Mouse (Mus musculus) spleen, adult 2 months (tissue): ENCODE measurements around the gene Ctu2. TPM values are rescaled to one million over a fixed set of nuclear protein-coding genes. Genes with fewer than 3 reads are reported as not detected.
A peak's percentile ranks its signal among the peaks of the same experiment; 100 is the strongest.

Experiments
- DNase-seq, 2 experiments: peaks; one replicate each; pipeline versions ENCODE4 v3.0.0 to v3.0.0-alpha.2; 2012 to 2021; ENCODE audit warnings: low spot score in 2 of 2, low read depth in 1 of 2
- H3K27ac ChIP-seq: fragments of 200-500 bp; 2 replicates; pipeline ENCODE4 v1.5.1; 2012; ENCODE audit warnings: low read length, inconsistent platforms; ENCODE audit not compliant: insufficient read depth
- H3K27me3 ChIP-seq: fragments of 200-500 bp; 2 replicates; pipeline ENCODE4 v1.6.1; 2012; ENCODE audit warnings: mild to moderate bottlenecking, moderate library complexity, low read length, inconsistent platforms; ENCODE audit not compliant: control insufficient read depth, insufficient read depth
- H3K36me3 ChIP-seq: fragments of 200-500 bp; 2 replicates; pipeline ENCODE4 v1.6.1; 2012; ENCODE audit warnings: mild to moderate bottlenecking, low read length, inconsistent platforms; ENCODE audit not compliant: control insufficient read depth, insufficient read depth
- H3K4me1 ChIP-seq: fragments of 200-500 bp; 2 replicates; pipeline ENCODE4 v1.6.1; 2011; ENCODE audit warnings: inconsistent platforms; ENCODE audit not compliant: control insufficient read depth, insufficient read depth, insufficient read length
- H3K4me3 ChIP-seq: fragments of 200-500 bp; 2 replicates; pipeline ENCODE4 v1.5.1; 2011; ENCODE audit warnings: mild to moderate bottlenecking, inconsistent platforms; ENCODE audit not compliant: insufficient read depth, insufficient read length; ENCODE audit errors: extremely low read depth
- CTCF ChIP-seq: fragments of 200-500 bp; IDR thresholded peaks from 2 replicates; pipeline ENCODE4 v1.5.1; 2011; ENCODE audit warnings: mild to moderate bottlenecking, inconsistent platforms; ENCODE audit not compliant: insufficient read depth, insufficient read length, insufficient replicate concordance; ENCODE audit errors: extremely low read depth
- POLR2A ChIP-seq: fragments of 200-500 bp; IDR thresholded peaks from 2 replicates; pipeline ENCODE4 v1.6.1; 2011; ENCODE audit warnings: low read depth, low read length, inconsistent platforms
- WGBS: fragments of 180-500 bp; shearing (Covaris S2); methylation state at CpG from one replicate; pipeline ENCODE4 v1.1.7; 2018; 5-methylcytosine and 5-hydroxymethylcytosine counted together
- polyA plus RNA-seq: library from polyadenylated mRNA; depleted of rRNA; stranded (reverse); fragments of >200 nt; gene quantifications from 2 replicates; pipeline ENCODE4 v1.2.3, GENCODE M21; 2012

The Ctu2 gene
- polyA plus RNA-seq, 1 experiment = 40.8 TPM

DNA sequence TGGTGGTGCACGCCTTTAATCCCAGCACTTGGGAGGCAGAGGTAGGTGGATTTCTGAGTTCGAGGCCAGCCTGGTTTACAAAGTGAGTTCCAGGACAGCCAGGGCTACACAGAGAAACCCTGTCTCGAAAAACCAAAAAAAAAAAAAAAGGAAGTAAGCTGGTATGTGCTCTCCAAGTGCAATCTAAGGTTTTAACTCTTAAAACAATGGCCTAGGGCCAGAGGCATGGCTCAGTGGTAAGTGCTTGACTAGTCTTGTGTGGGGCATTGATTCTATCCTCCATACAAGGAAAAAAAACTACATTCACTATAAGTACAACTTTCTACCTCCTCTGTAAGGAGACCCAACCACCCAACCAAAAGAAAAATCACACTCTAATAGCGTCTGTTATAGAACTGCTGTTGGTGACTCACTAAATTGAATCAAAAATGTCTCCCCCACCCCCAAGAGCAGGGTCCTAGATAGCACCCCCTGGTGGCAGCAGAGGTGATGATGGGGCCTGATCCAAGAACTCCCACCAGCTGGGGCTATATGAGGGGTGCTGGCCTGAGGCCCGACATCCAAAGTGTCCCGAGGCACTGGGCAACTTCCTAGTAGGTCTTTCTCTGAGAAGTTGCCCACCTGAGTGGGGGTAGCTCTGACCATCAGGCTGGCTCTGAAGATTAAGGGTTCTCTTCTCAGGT lies 16.6 kb upstream of the Ctu2 start:
- H3K27me3 ChIP-seq = no peaks in the 10 kb centered on the region
- no peak overlapping the region for H3K27ac ChIP-seq
- WGBS = 49% methylated on average over 6 of the region's 6 CpGs
- H3K4me1 ChIP-seq = peaks cover 23% of the 10 kb centered on the region
- no peaks in the 10 kb centered on the region for H3K36me3 ChIP-seq
- no peak overlapping the region for H3K4me3 ChIP-seq
- TF ChIP-seq CTCF (0 out of 2 replicates have a peak, but pooled peaks have one; percentile 22), POLR2A (no peak)
- peak in 1 of 2 experiments; percentile 43 for DNase-seq

DNA sequence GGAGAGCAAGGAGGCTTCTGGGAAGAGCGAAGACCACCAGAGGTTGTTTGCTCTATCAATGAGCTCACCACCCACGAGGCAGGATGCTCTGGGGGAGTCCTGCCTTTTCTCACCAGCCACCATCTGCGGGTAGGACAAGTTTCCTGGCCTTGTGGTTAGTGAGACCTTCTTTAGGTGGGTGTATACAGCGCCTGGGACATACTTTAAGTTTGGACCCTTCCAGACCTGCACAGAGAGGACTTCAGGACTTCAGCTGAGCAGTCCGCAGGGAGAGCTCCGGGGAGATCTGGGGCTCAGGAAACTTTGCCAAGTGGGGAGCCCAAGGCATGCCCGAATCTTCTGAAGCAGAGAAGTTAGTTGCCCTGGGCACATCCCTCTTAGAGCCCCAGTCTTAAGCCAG lies 16.0 kb upstream of the Ctu2 start:
- Histone ChIP-seq H3K27ac (no peak overlapping the region), H3K4me1 (peaks cover 23% of the 10 kb centered on the region), H3K27me3 (no peaks in the 10 kb centered on the region), H3K36me3 (no peaks in the 10 kb centered on the region), H3K4me3 (peak overlapping the region; percentile 50; the same call in 1 of the 2 replicates)
- 20% methylated on average over 7 of the region's 7 CpGs for WGBS
- no peak for DNase-seq
- TF ChIP-seq CTCF = no peak
- no peak for TF ChIP-seq POLR2A

DNA sequence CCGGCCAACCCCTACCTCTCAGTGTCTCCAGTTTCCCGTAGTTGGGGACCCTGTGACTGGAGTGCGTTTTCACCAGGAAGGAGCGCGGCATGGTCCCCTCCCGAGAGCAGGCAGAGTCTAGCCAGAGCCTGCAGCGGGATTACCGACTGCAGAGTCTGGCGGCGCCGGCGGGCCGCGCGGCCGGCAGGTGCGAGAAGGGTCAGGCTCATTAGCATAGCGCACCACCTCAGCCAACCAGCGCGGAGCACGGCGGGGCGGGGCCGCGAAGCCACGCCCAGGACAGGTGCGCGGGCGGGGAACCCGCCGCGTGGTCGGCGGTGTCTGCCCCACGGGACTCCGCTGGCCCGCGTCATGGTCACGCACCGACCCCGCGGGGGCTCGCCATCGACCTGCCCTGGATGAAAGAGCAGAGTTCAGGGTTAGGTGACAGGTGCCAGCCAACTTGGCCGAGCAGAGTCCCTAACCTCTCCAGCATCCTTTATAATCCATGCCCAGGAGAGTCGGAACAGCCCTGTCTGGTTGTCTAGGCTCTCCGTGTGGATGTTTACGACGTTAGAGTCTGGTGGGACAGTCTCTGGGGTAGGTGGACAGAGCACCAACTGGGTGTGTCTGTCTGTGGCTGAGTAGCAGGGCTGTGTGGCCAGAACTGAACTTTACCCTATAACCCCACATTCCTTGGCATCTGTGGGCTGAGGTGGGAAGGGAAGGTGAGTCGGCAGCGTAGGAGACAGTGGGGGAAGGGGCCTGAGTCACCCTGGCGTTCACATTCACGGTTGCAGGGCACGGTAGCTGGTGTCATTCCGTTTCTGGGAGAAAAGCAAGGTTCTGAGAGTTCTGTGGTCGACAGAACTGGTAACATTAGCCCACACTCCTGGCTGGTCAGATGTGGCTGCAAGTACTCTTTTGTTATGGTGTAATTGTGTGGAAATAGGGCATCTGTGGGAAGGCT lies 15.1 kb upstream of the Ctu2 start, which contains the start of gene Snai3:
Snai3 (minus strand) TSS at position 210 of the 949 bp plus-strand sequence.
- no peak for TF ChIP-seq CTCF
- no peak for TF ChIP-seq POLR2A
- Histone ChIP-seq H3K4me3 (peak within 1 kb of the TSS; percentile 50; the same call in 1 of the 2 replicates), H3K4me1 (peaks cover 23% of the 10 kb centered on the region), H3K27me3 (no peaks in the 10 kb centered on the region), H3K36me3 (peaks cover 2% of the 10 kb centered on the region; the same call in 1 of the 2 replicates), H3K27ac (no peak within 1 kb of the TSS)
- 7% methylated on average over 56 of the region's 56 CpGs for WGBS
- peak in 1 of 2 experiments; percentile 62 for DNase-seq

DNA sequence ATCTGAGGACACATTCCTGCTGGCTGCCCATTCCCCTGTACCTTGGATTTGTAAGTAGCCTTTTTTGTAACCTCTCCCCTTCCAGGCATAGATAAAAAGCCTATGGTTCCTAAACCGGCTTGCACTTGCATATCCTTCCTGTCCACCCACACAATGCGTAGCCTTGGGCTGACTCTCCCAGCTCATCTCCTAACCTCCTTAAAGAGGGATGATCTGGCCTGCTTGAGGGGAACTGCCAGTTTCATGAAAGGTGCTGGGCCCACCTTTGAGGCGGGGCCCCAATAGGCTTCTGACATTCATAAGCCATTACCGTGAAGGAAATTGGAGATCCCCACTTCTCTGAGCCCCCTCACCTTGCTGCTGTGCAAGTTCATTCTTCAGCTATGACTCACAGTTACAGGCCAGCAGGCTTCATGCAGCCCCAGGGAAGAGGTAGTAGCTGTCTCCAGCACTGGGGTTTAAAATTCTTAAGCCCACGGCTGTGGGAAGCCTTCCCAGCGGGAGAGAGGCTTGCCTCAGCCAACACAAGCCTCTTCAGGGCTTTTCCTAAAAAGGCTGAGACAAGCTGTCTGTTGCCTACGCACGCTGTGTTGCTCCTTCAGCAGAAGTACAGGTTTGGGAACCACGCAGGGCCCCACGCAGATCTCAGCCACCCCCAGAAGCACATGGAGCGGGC lies 14.3 kb upstream of the Ctu2 start:
- Histone ChIP-seq H3K4me3 (no peak overlapping the region), H3K36me3 (peaks cover 8% of the 10 kb centered on the region)

DNA sequence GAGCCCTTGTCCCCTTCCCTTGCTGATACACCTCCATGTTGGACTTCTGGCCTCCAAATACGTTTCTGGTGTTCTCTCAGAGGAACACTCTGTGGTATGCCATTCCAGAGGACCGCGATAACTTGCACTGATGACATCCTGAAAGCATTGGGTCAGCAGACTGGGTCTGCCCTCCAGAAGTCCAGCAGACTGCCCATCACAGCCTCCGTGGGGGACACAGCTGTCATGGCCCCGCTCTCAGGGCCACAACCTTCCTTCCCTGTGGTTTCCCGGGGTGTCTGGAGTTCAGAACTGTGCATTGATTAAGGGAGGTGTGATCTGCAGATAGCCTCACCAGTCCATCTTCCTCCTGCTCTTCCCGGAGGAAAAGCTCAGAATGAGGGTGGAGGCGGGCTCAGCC lies 13.4 kb upstream of the Ctu2 start:
- H3K27me3 ChIP-seq = no peaks in the 10 kb centered on the region
- 87% methylated on average over 8 of the region's 8 CpGs for WGBS
- no peak overlapping the region for H3K4me3 ChIP-seq
- no peak for TF ChIP-seq POLR2A
- H3K36me3 ChIP-seq = peaks cover 15% of the 10 kb centered on the region
- no peak overlapping the region for H3K27ac ChIP-seq
- no peak for DNase-seq
- peaks cover 23% of the 10 kb centered on the region for H3K4me1 ChIP-seq

More for the DNA sequence above, 14.3 kb upstream of the Ctu2 start:
- DNase-seq = no peak
- TF ChIP-seq POLR2A (no peak), CTCF (no peak)
- Histone ChIP-seq H3K27me3 (no peaks in the 10 kb centered on the region), H3K4me1 (peaks cover 23% of the 10 kb centered on the region), H3K27ac (no peak overlapping the region)
- 65% methylated on average over 11 of the region's 11 CpGs for WGBS
